Mouse (Mus musculus) bone marrow macrophage, adult 2 months (primary cell): ENCODE data around the gene Hpgd.

Experiments used
- CTCF ChIP-seq: IDR thresholded peaks from 2 replicates; pipeline ENCODE4 v1.5.1; 2012; ENCODE audit warnings: low read depth, mild to moderate bottlenecking, low read length, moderate library complexity
- POLR2A ChIP-seq: IDR thresholded peaks from 2 replicates; pipeline ENCODE4 v1.6.1; 2012; ENCODE audit warnings: mild to moderate bottlenecking, low read depth, low read length, borderline replicate concordance

DNA sequence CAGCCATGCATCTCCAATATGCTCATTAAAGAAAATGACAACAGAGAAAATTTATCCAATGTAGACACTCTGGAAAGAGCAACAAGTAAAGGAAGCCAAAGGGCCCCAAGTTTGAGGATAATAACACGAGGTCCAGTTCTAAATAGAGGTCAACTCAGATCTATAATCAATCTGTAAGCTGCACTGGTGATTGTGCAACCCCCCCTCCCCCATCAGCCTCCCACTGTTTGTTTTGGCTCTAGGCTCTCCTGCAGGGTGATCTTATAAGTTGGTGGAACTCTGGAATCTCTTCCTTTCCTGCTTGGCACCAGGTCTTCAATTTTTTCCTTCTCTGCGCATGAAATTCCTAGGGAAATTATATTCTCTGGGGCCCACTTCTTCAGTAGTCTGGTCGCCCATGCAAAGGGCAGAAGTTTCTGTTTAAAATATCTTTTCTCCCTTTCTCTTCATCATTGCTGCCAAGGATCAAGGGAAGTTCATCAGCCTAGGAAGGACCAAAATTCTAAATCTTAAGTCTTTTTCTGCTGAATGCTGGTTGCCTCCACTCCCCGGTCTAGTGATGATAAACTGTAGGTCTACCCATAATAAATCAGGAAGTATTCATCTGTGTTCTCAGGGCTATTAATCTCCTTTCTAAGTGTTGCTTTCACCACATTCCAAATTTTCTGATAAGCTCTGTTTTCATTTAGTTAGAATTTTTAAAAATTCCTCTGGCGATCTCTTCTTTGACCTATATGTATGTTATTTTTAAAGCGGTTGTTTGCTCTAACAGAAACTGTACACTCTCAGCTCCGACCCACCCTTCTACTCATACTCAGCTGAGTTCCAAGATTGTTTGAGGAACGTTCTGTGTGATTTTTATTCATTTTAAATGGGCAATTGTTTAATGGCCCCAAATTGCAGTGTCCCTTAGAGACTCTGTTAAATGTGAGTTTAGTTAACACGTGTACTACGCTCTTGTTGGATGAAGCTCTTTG lies 24.4 kb upstream of the Hpgd start:
- TF ChIP-seq POLR2A (no peak), CTCF (no peak)
